Mouse (Mus musculus): Measurements from ENCODE around the gene Ttc9b.
"Not testable (repeated sequence)": the region's sequence is repeated elsewhere in the genome, so short reads cannot be mapped to it uniquely, and the experiment has no call there.

Gene Ttc9b

GRCm38 (mm10) chr7:27653681-27654437, at the start of gene Ttc9b:
Ttc9b (plus strand) TSS chr7:27653915.
- CTCF ChIA-PET, result interaction anchor here (0.8 kb wide), 1 partner anchor 10 kb away, joined by 4 read pairs; no protein-coding TSS in a partner anchor

- CTCF ChIA-PET, result no interaction called here
Observed at GRCm38 (mm10) chr7:27604661-27605348, 48.9 kb upstream of the Ttc9b start.

- CTCF ChIA-PET, result no interaction called here
Observed at GRCm38 (mm10) chr7:27605499-27606285, 48.0 kb upstream of the Ttc9b start.

- CTCF ChIA-PET, result no interaction called here
Observed at GRCm38 (mm10) chr7:27606481-27607254, 47.0 kb upstream of the Ttc9b start.

GRCm38 (mm10) chr7:27607580-27607979, 46.1 kb upstream of the Ttc9b start:
- CTCF ChIA-PET, result no interaction called here

- CTCF ChIA-PET, result interaction anchor here (0.5 kb wide), 1 partner anchor 43 kb away, joined by 4 read pairs; no protein-coding TSS in a partner anchor
Observed at GRCm38 (mm10) chr7:27608130-27608529, 45.6 kb upstream of the Ttc9b start.

- CTCF ChIA-PET, result no interaction called here
Observed at GRCm38 (mm10) chr7:27609285-27609684, 44.4 kb upstream of the Ttc9b start.

- CTCF ChIA-PET, result no interaction called here
Observed at GRCm38 (mm10) chr7:27609688-27610087, 44.0 kb upstream of the Ttc9b start.

- CTCF ChIA-PET, result no interaction called here
Observed at GRCm38 (mm10) chr7:27610370-27610769, 43.3 kb upstream of the Ttc9b start.

- CTCF ChIA-PET, result no interaction called here
Observed at GRCm38 (mm10) chr7:27610871-27611270, 42.8 kb upstream of the Ttc9b start.

- CTCF ChIA-PET, result no interaction called here
Observed at GRCm38 (mm10) chr7:27612940-27613339, 40.8 kb upstream of the Ttc9b start.

GRCm38 (mm10) chr7:27613751-27614499, 39.8 kb upstream of the Ttc9b start:
- CTCF ChIA-PET, result no interaction called here

- CTCF ChIA-PET, result no interaction called here
Observed at GRCm38 (mm10) chr7:27621028-27621427, 32.7 kb upstream of the Ttc9b start.

- CTCF ChIA-PET, result interaction anchor here (0.5 kb wide), 1 partner anchor 9 kb away, joined by 4 read pairs; no protein-coding TSS in a partner anchor
Observed at GRCm38 (mm10) chr7:27622234-27622633, 31.5 kb upstream of the Ttc9b start.

GRCm38 (mm10) chr7:27624967-27625366, 28.7 kb upstream of the Ttc9b start:
- CTCF ChIA-PET, result no interaction called here

GRCm38 (mm10) chr7:27627707-27628106, 26.0 kb upstream of the Ttc9b start:
- CTCF ChIA-PET, result no interaction called here

- CTCF ChIA-PET, result no interaction called here
Observed at GRCm38 (mm10) chr7:27628190-27628589, 25.5 kb upstream of the Ttc9b start.

- CTCF ChIA-PET, result not testable (repeated sequence)
Observed at GRCm38 (mm10) chr7:27628816-27629215, 24.9 kb upstream of the Ttc9b start.

GRCm38 (mm10) chr7:27631439-27631838, 22.3 kb upstream of the Ttc9b start:
- CTCF ChIA-PET, result interaction anchor here (0.6 to 0.8 kb wide), 2 partner anchors 9 to 298 kb away, joined by 4 to 5 read pairs; no protein-coding TSS in a partner anchor

- CTCF ChIA-PET, result interaction anchor here (0.7 kb wide), 1 partner anchor 58 kb away, joined by 8 read pairs; no protein-coding TSS in a partner anchor
Observed at GRCm38 (mm10) chr7:27633166-27633565, 20.5 kb upstream of the Ttc9b start.

- CTCF ChIA-PET, result no interaction called here
Observed at GRCm38 (mm10) chr7:27634691-27635090, 19.0 kb upstream of the Ttc9b start.
